ENCODE assay signal across 20 mouse cellular contexts in the genomic region with DNA sequence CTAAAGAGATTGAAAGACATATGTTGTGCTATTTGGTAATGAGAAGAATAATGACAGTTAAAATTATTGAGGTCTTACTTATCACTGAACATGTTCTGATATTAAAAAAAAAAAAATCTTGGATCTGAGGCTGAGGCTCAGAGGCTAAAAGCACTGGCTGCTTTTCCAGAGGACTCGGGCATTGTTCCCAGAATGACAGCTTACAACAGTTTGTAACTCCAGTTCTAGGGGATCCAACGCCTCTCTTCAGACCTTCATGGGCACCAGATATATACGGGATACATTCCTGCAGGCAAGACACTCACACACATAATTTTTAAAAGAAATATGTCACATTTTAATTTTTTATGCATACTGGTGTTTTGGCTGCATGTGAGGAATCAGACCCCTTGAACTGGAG. TPM values are rescaled to one million over a fixed set of nuclear protein-coding genes. Genes with fewer than 3 reads are reported as not detected.
DNase-seq lines count a peak whose midpoint lies in the region; ATAC-seq lines count a peak whose summit lies in the region.
"Had no signal": no experiment of that assay in that cellular context is flagged by ENCODE, and none has a peak within 500 bp of the region (broad histone marks: within the 10 kb centered on the region; RNA-seq: fewer than 3 reads in every experiment).

No protein-coding gene starts in this region.

- no peak overlapping the region for H3K4me2 ChIP-seq in neural tube, embryonic 15.5 days
- H3K4me2 ChIP-seq: embryonic facial prominence, embryonic 12.5 days; liver, embryonic 15.5 days; midbrain, embryonic 11.5 days had no signal

- no peak overlapping the region for H3K4me3 ChIP-seq in neural tube, embryonic 15.5 days (replicated peaks)
- H3K4me3 ChIP-seq: embryonic facial prominence, embryonic 12.5 days; limb, embryonic 10.5 days; liver, embryonic 15.5 days had no signal

- no peak overlapping the region for H3K27ac ChIP-seq in neural tube, embryonic 15.5 days (replicated peaks)
- H3K27ac ChIP-seq: embryonic facial prominence, embryonic 12.5 days; limb, embryonic 10.5 days; liver, embryonic 15.5 days had no signal

- H3K27me3 ChIP-seq in neural tube, embryonic 15.5 days (replicated peaks): no peaks in the 10 kb centered on the region
- H3K27me3 ChIP-seq: embryonic facial prominence, embryonic 12.5 days had no signal

- H3K9ac ChIP-seq in neural tube, embryonic 15.5 days (replicated peaks): no peak overlapping the region
- H3K9ac ChIP-seq: embryonic facial prominence, embryonic 12.5 days; liver, embryonic 15.5 days had no signal

- peak; percentile 12 to 19 for DNase-seq in cerebellum, postnatal 14 days
- no peak for DNase-seq in cerebellum, postnatal 25 days
- peak; percentile 16 to 18 for DNase-seq in heart, postnatal 36 days
- DNase-seq in heart, postnatal 25 days (ENCODE audit: low spot score): no peak
- DNase-seq in brain, adult 2 months (ENCODE audit: low read depth, low spot score): peak; percentile 20
- peak; percentile 20 to 79 for DNase-seq in layer of hippocampus, postnatal 14 days (ENCODE audit: low spot score in 2 of 2)
- DNase-seq in adrenal gland, postnatal 36 days: no peak
- DNase-seq: adrenal gland, postnatal 14 days; cerebellum, adult 9-11 months; gastrocnemius, postnatal 36 days; kidney, postnatal 36 days; liver; thymus, adult 18-20 months; thymus, postnatal 4 days had no signal

- H3K9me3 ChIP-seq in neural tube, embryonic 15.5 days (replicated peaks): no peaks in the 10 kb centered on the region
- H3K9me3 ChIP-seq: embryonic facial prominence, embryonic 12.5 days; limb, embryonic 10.5 days; liver, embryonic 15.5 days had no signal

- H3K4me1 ChIP-seq in neural tube, embryonic 15.5 days: no peaks in the 10 kb centered on the region
- H3K4me1 ChIP-seq: embryonic facial prominence, embryonic 12.5 days; limb, embryonic 10.5 days; liver, embryonic 15.5 days had no signal

- peaks cover 14% of the 10 kb centered on the region for H3K36me3 ChIP-seq in neural tube, embryonic 15.5 days
- H3K36me3 ChIP-seq: embryonic facial prominence, embryonic 12.5 days; limb, embryonic 10.5 days; liver, embryonic 15.5 days had no signal

- intact Hi-C loops in heart, postnatal 36 days (cut with DNase I): no loop called here
- intact Hi-C loops in heart, postnatal 25 days (cut with DNase I): no loop called here

- no peak for ATAC-seq in neural tube, embryonic 15.5 days (ENCODE audit: low FRiP score)
- ATAC-seq: intestine, postnatal 0 days had no signal

- WGBS in neural tube, embryonic 15.5 days: 86% methylated on average over 3 of the region's 3 CpGs

RNA-seq across cellular contexts. Expression of a gene that starts 7.1 kb away (rescaled TPM):
- total RNA-seq in heart, postnatal 36 days (2021): 1 to 10 TPM; 9.2 to 9.7 TPM
- total RNA-seq in heart, postnatal 25 days (2021): 1 to 10 TPM; 7.5 to 7.9 TPM
- total RNA-seq in layer of hippocampus, postnatal 14 days (2021): 1 to 10 TPM; 6.4 to 6.7 TPM
- 5.8 and 7.1 TPM in 2 replicates for polyA plus RNA-seq in neural tube, embryonic 15.5 days (2015; fragmentation: Nextera tagmentation; extraction: Ambion mirVana)
- total RNA-seq in adrenal gland, postnatal 36 days (2021): 1 to 10 TPM; 5.2 to 5.8 TPM

RNA-seq across cellular contexts. Expression of a gene that starts 30.6 kb away (rescaled TPM):
- total RNA-seq in heart, postnatal 36 days (2021): under 1 TPM; 0.53 to 0.84 TPM
- total RNA-seq in heart, postnatal 25 days (2021): 1 to 10 TPM in 1 of 2 experiments, under 1 TPM in 1; 0.64 to 1.1 TPM
- total RNA-seq in layer of hippocampus, postnatal 14 days (2021): 1 to 10 TPM; 2.5 to 2.6 TPM
- 3.8 and 13.3 TPM in 2 replicates for polyA plus RNA-seq in neural tube, embryonic 15.5 days (2015; fragmentation: Nextera tagmentation; extraction: Ambion mirVana)
- 1 to 10 TPM; 2.9 to 3.5 TPM for total RNA-seq in adrenal gland, postnatal 36 days (2021)

RNA-seq across cellular contexts. Expression of a gene that starts 57.8 kb away (rescaled TPM):
- total RNA-seq in heart, postnatal 36 days (2021): 10 to 100 TPM; 11.2 to 13.5 TPM
- 10 to 100 TPM; 10.7 to 12.3 TPM for total RNA-seq in heart, postnatal 25 days (2021)
- 10 to 100 TPM; 71.6 to 71.7 TPM for total RNA-seq in layer of hippocampus, postnatal 14 days (2021)
- 7.5 and 7.9 TPM in 2 replicates for polyA plus RNA-seq in neural tube, embryonic 15.5 days (2015; fragmentation: Nextera tagmentation; extraction: Ambion mirVana)
- 10 to 100 TPM; 29.9 to 38.7 TPM for total RNA-seq in adrenal gland, postnatal 36 days (2021)

Comparison
In these comparisons a context has a peak if more than half of its experiments do, and no peak if none do; other contexts are left out.
1. DNase-seq: peak in cerebellum, postnatal 14 days (2 of 2), heart, postnatal 36 days (2 of 2), brain, adult 2 months (single experiment) and layer of hippocampus, postnatal 14 days (2 of 2); none in cerebellum, postnatal 25 days (0 of 2), heart, postnatal 25 days (single experiment) and adrenal gland, postnatal 36 days (0 of 2).